Mouse (Mus musculus): ENCODE measurements around the gene Olfr1076.
"Not testable (repeated sequence)": the region's sequence is repeated elsewhere in the genome, so short reads cannot be mapped to it uniquely, and the experiment has no call there.

Gene Olfr1076

DNA sequence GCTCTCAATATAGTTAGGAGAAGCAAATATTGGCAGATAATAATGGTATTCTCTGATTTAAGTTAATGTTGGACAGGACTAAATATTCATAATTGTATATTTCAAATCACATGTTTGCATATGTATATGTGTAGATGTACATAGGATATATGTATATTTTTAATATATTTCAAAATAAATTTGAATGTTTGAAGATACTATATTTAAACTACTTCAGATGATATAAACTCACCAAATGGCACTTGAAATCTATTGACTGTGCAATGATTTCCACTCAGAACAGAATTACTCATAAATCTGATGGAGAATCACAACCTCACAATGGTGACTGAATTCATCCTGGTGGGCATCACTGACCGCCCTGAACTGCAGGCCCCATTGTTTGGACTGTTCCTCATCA lies at the start of gene Olfr1076:
Olfr1076 (plus strand) TSS at position 301 of the 400 bp plus-strand sequence.
- no peak for DNase-seq (ENCODE audit: low spot score)

DNA sequence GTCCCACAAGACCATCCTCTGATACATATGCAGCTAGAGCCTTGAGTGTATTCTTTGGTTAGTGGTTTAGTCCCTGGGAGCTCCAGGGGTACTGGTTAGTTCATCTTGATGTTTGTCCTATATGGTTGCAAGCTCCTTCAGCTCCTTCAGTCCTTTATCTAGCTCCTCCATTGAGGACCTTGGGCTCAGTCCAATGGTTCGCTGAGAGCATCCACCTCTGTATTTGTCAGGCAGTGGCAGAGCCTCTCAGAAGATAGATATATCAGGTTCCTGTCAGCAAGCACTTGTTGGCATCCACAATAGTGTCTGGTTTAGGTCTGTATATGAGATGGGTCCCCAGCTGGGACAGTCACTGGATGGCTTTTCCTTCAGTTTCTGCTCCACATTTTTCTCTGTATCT lies 47.8 kb upstream of the Olfr1076 start:
- DNase-seq (ENCODE audit: low spot score): no peak

DNA sequence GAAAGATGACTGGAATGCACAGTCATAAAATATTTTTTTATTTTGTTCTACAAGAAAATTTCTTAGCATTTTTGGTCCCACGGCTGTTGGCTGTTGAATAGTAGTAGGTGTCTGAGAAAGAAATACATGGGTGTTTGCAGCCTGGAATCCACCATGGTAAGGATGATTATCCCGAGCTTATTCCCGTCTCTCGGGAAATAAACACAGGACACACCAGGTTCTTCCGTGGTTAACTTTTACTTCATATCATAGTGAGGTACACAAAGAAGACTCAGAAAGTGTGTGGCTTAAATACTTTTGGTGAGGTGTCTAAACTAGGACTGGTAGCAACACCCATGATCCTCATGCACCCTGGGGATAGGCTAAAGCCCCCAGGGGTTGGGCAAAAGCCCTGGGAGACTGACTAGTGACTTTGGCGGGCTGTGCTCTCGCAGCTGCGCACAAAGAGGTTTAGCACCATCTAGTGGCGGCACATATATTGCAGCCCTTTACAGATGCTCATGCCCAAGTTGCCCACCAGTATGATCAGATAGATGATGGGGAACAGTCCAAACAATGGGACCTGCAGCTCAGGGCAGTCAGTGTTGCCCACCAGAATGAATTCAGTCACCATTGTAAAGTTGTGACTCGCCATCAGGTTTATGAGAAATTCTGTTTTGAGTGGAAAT lies 43.7 kb upstream of the Olfr1076 start:
- peak; percentile 65 for DNase-seq (ENCODE audit: low spot score)

DNA sequence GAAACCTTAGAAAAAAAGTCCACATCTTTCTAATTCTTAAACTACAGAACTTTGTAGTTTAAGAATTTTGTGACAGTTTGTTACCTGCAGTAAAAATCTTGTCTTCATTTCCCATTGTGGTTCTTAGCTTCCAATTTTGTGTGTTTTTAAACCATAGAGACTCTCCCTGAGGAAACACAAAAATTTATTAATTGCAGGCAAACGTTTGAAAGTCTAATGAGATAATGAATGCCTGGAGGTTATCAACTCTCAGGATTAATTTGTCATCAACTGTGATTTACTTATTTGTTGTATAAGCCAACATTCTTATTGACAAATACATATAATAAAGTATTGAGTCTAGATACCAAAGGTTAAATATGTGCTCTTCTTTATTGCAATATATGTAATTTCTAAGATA lies 21.0 kb upstream of the Olfr1076 start, which contains the start of gene Olfr228:
Olfr228 (minus strand) TSS at position 101 of the 400 bp plus-strand sequence.
- DNase-seq (ENCODE audit: low spot score): no peak

DNA sequence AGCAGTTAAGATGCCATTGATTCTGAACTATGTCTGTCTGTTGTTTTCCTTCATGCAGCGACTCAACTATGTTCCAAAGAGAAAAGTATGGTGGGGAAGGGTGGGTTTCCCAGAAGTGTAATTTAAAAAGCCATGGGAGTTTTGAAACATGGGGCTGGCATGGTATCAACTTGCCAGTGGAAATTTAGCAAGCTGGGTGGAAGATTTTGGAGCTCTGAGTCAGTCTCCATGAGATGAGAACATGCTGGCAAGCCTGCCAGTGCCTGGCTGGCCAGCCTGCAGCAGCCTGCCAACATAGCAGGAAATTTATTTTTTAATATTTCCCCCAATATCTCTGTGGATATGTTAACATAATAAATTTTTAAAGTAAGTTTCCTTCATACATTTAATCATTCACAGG lies 22.7 kb downstream of the Olfr1076 start:
- no peak for DNase-seq (ENCODE audit: low spot score)

DNA sequence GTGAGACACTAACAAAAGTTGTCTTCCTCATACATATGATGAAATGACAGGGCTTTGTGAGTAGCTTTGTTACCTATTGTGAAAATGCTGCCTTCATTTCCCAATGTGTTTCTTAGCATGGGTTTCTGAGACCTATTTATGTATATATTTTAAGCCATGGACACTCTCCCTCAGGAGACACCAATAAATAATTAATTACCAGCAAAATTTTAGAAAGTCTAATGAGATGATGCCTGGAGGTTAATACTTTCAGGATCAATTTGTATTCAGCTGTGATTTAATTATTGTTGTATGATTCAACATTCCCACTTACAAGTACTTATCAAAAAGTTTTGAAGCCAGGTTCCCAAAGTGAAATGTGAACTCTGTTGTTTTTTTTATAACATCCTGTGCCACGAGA lies 34.1 kb downstream of the Olfr1076 start, which contains the start of gene Olfr1079:
Olfr1079 (minus strand) TSS at position 101 of the 400 bp plus-strand sequence.
- no peak for DNase-seq (ENCODE audit: low spot score)

DNA sequence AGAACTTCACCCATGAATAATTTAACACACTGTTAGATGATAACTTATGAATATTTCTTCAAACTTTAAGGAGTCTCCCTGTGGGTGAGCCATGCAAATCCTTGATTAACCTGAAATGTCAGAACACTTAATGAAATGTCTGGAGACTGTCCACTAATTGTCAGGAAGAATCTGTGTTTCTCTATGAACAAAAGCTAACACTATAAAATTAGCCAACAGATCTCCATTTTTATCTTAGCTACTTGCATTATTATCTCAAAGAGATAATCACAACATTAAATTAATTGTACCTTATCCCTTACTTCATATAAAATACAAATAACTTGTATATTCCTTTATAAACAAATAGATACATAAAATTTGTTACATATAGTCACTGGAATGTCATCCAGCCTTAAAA lies 49.9 kb downstream of the Olfr1076 start, which contains the start of gene Olfr1080:
Olfr1080 (minus strand) TSS at position 101 of the 400 bp plus-strand sequence.
- not testable (repeated sequence) for DNase-seq (ENCODE audit: low spot score)
